Comparison of ENCODE assay signal across 26 mouse cellular contexts in the genomic region with DNA sequence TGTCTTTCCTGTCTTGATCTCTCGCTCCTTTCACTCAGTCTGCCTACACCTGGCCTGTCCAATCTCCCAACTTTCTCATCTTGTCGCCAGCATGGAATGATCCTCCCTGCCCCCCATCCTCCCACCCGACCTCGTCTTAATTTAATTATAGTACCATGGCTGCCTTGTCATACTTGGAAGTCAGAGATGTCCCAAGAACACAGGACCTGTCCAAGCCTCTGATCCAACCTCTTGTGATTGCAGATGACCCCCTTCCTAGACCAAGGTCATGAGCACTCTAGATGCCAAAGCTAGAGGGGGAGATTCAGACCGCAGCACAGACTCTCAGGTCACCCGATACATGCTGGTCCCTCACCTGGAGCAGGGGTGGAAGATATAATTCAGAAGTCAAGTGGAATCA.
A peak's percentile ranks its signal among the peaks of the same experiment; 100 is the strongest.
DNase-seq lines count a peak whose midpoint lies in the region; ATAC-seq lines count a peak whose summit lies in the region.
"Had no signal": no experiment of that assay in that cellular context is flagged by ENCODE, and none has a peak within 500 bp of the region (broad histone marks: within the 10 kb centered on the region; RNA-seq: fewer than 3 reads in every experiment).

No protein-coding gene starts in this region.

- no peak overlapping the region for H3K4me3 ChIP-seq in midbrain, embryonic 10.5 days
- no peak overlapping the region for H3K4me3 ChIP-seq in midbrain, embryonic 13.5 days (replicated peaks)
- H3K4me3 ChIP-seq in embryonic facial prominence, embryonic 10.5 days = no peak overlapping the region
- H3K4me3 ChIP-seq: embryonic facial prominence, embryonic 12.5 days; embryonic facial prominence, embryonic 15.5 days; forebrain, embryonic 12.5 days; gastrocnemius, adult 2 months; heart, adult 2 months had no signal

- H3K4me1 ChIP-seq in midbrain, embryonic 10.5 days = peaks cover 39% of the 10 kb centered on the region
- peaks cover 22% of the 10 kb centered on the region for H3K4me1 ChIP-seq in midbrain, embryonic 13.5 days (replicated peaks)
- H3K4me1 ChIP-seq in embryonic facial prominence, embryonic 10.5 days = peaks cover 76% of the 10 kb centered on the region

- intact Hi-C loops in heart, postnatal 36 days (cut with DNase I) = loop anchor here (5.0 kb wide), 1 partner anchor 81 kb away; no protein-coding TSS in a partner anchor

- no peaks in the 10 kb centered on the region for H3K27me3 ChIP-seq in midbrain, embryonic 10.5 days (ENCODE audit: low read depth, poor library complexity, severe bottlenecking)
- H3K27me3 ChIP-seq in midbrain, embryonic 13.5 days = no peaks in the 10 kb centered on the region
- H3K27me3 ChIP-seq in embryonic facial prominence, embryonic 10.5 days (replicated peaks; ENCODE audit: low read depth, poor library complexity, severe bottlenecking) = no peaks in the 10 kb centered on the region
- H3K27me3 ChIP-seq: CH12.LX; embryonic facial prominence, embryonic 12.5 days; embryonic facial prominence, embryonic 15.5 days; forebrain, embryonic 12.5 days; Patski had no signal

- ATAC-seq in midbrain, embryonic 13.5 days = no peak
- ATAC-seq: forebrain, embryonic 16.5 days; intestine, postnatal 0 days; Patski had no signal

- 93% methylated on average over 6 of the region's 6 CpGs for WGBS in midbrain, embryonic 10.5 days
- 91% methylated on average over 6 of the region's 6 CpGs for whole genome bisulfite sequencing in midbrain, embryonic 13.5 days
- 85% methylated on average over 6 of the region's 6 CpGs for WGBS in embryonic facial prominence, embryonic 10.5 days

- H3K36me3 ChIP-seq in midbrain, embryonic 10.5 days = no peaks in the 10 kb centered on the region
- H3K36me3 ChIP-seq in midbrain, embryonic 13.5 days = no peaks in the 10 kb centered on the region
- H3K36me3 ChIP-seq in embryonic facial prominence, embryonic 10.5 days (replicated peaks) = no peaks in the 10 kb centered on the region
- H3K36me3 ChIP-seq: embryonic facial prominence, embryonic 12.5 days; embryonic facial prominence, embryonic 15.5 days; forebrain, embryonic 12.5 days; G1E had no signal

- H3K9me3 ChIP-seq in midbrain, embryonic 10.5 days (replicated peaks) = no peaks in the 10 kb centered on the region
- no peaks in the 10 kb centered on the region for H3K9me3 ChIP-seq in midbrain, embryonic 13.5 days
- H3K9me3 ChIP-seq in embryonic facial prominence, embryonic 10.5 days = no peaks in the 10 kb centered on the region
- H3K9me3 ChIP-seq: embryonic facial prominence, embryonic 12.5 days; embryonic facial prominence, embryonic 15.5 days; forebrain, embryonic 12.5 days had no signal

- DNase-seq in heart, adult 11 months = peak; percentile 84
- no peak for DNase-seq in heart, postnatal 36 days
- no peak for DNase-seq in midbrain, embryonic 10.5 days (ENCODE audit: low spot score)
- DNase-seq in embryonic facial prominence, embryonic 10.5 days (ENCODE audit: low spot score) = no peak
- DNase-seq in cerebellum, adult 18-20 months = no peak
- no peak for DNase-seq in cerebellum, adult 11-12 months
- DNase-seq: adrenal gland, postnatal 10 days; adrenal gland, postnatal 36 days; B cell, adult 2 months; cerebellum, adult 11 months; cerebellum, adult 9-10 months; cerebellum, postnatal 14 days; gastrocnemius, adult 2 months; gastrocnemius, postnatal 14 days; heart, adult 2 months had no signal

- H3K27ac ChIP-seq in midbrain, embryonic 10.5 days (replicated peaks) = peak overlapping the region; percentile 6; the same call in 1 of the 2 replicates
- no peak overlapping the region for H3K27ac ChIP-seq in midbrain, embryonic 13.5 days
- peak overlapping the region; percentile 31 for H3K27ac ChIP-seq in embryonic facial prominence, embryonic 10.5 days (replicated peaks)
- H3K27ac ChIP-seq: embryonic facial prominence, embryonic 12.5 days; embryonic facial prominence, embryonic 15.5 days; forebrain, embryonic 12.5 days; gastrocnemius, adult 2 months; heart, adult 2 months; hindbrain, embryonic 14.5 days had no signal

- no peak overlapping the region for H3K4me2 ChIP-seq in midbrain, embryonic 13.5 days (replicated peaks)
- H3K4me2 ChIP-seq: embryonic facial prominence, embryonic 12.5 days; embryonic facial prominence, embryonic 15.5 days; forebrain, embryonic 12.5 days; heart, embryonic 11.5 days; hindbrain, embryonic 14.5 days had no signal

- H3K9ac ChIP-seq in midbrain, embryonic 13.5 days (replicated peaks) = no peak overlapping the region
- H3K9ac ChIP-seq: embryonic facial prominence, embryonic 12.5 days; embryonic facial prominence, embryonic 15.5 days; forebrain, embryonic 12.5 days; hindbrain, embryonic 14.5 days had no signal
